Mouse (Mus musculus): ENCODE data around the gene Nfatc2. TPM values are rescaled to one million over a fixed set of nuclear protein-coding genes. Genes with fewer than 3 reads are reported as not detected.

The Nfatc2 gene
- polyA plus RNA-seq (2015; fragmentation: Nextera tagmentation; extraction: Ambion mirVana) = 9.7 and 10.5 TPM in 2 replicates

DNA sequence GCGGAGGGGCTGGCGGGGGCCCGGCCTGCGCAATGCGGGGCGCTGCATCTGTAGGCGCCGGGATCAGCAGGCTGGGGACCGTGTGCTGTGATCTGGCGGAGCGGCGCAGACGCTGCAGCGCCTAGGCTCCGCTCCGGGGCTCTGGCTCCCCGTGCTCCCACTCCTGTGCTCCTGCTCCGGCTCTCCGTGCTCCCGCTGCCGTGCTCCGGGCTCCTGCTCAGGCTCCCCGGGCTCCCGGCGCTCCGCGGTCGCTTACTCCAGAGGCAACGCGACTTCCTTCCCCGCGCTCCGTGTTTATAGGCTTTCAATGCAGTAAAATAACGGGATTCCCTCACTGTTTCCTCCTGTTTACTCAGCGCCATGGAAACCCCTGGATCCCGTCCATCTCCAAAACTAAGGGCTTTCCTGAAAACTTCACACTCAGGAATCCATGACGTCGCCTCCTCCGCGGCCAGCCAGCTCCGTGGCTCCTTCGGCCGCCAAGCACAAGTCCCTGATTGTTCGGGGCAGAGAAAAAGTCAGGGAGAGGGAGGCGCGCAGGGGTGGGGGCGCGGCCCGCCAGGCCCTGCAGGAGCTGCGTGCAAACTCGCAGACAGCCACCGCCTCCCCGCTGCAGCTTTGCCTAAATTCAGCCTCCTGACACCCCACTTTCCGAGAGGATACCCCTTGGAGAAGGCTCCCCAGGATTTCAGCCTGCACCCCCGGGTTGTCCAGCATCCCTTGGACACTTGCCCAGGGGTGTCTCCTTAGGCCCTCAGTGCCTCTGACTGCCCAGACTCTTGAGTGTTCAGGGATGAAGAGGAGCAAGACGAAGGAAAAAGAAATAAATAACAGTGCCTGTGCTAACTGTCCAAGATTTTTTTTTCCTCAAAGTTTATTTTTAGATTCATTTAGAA lies at the start of gene Nfatc2:
TSS of gene Nfatc2 (minus strand) at position 167 of the 896 bp plus-strand sequence.
- Histone ChIP-seq H3K4me2 (peak within 1 kb of the TSS; percentile 94), H3K9me3 (replicated peaks) (no peaks in the 10 kb centered on the region), H3K9ac (peak within 1 kb of the TSS; percentile 62), H3K4me3 (peak within 1 kb of the TSS; percentile 55), H3K36me3 (no peaks in the 10 kb centered on the region), H3K4me1 (replicated peaks) (peaks cover 51% of the 10 kb centered on the region), H3K27me3 (peaks cover 28% of the 10 kb centered on the region), H3K27ac (peak within 1 kb of the TSS; percentile 35)
- peak; percentile 67 for ATAC-seq (replicated peaks; ENCODE audit: insufficient number of reproducible peaks, insufficient read depth, low FRiP score, low read depth)
- WGBS = 2% methylated on average over 48 of the region's 56 CpGs

DNA sequence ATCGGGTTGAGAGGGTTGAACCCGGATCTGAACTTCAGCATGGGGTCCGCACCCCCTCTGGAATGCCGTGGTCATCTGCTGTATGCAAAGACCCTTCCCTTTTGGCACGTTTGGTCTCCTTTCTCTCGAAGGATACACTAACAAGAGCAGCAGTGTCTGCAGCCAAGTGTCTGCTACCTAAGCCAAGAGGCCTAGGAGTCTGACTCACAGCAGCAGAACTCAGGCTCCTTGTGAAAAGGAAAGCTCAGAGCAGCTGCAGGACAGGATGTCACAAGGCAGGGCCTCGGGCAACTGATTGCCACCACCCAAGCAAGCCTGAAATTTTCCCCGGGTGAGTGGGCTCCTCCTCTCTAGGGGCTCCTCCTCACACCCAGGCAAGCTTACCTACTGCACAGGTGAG lies 46.7 kb upstream of the Nfatc2 start:
- Histone ChIP-seq H3K9me3 (replicated peaks) (no peaks in the 10 kb centered on the region), H3K4me2 (no peak overlapping the region), H3K4me1 (replicated peaks) (no peaks in the 10 kb centered on the region), H3K27ac (no peak overlapping the region), H3K36me3 (peaks cover 3% of the 10 kb centered on the region; the same call in 1 of the 2 replicates), H3K4me3 (no peak overlapping the region), H3K9ac (no peak overlapping the region), H3K27me3 (peaks cover 21% of the 10 kb centered on the region)
- 58% methylated on average over 8 of the region's 8 CpGs for WGBS
- ATAC-seq (replicated peaks; ENCODE audit: insufficient number of reproducible peaks, insufficient read depth, low FRiP score, low read depth) = no peak

DNA sequence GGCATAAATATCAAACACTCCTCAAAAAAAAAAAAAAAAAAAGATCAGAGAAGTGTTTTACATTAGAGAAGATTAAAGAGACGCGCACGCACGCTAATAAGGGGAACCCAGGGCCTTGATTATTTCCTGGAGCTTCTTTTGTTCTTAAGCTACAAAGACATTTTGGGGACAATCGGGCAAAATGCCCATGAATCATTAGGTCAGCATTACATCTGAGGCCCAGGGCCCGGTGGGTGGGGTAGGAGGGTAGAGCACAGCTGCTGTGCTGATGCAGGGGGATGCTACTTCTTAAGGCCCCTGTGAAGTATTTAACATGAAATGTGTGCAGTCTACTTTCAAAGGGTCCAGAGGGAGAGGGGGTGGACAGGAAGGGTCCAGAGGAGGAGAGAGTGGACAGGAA lies 43.4 kb upstream of the Nfatc2 start:
- Histone ChIP-seq H3K9me3 (replicated peaks) (no peaks in the 10 kb centered on the region), H3K4me1 (replicated peaks) (no peaks in the 10 kb centered on the region), H3K4me3 (no peak overlapping the region), H3K9ac (no peak overlapping the region), H3K27me3 (peaks cover 26% of the 10 kb centered on the region), H3K36me3 (peaks cover 6% of the 10 kb centered on the region; the same call in 1 of the 2 replicates), H3K27ac (no peak overlapping the region), H3K4me2 (no peak overlapping the region)
- ATAC-seq (replicated peaks; ENCODE audit: insufficient number of reproducible peaks, insufficient read depth, low FRiP score, low read depth) = no peak
- WGBS = 88% methylated on average over 6 of the region's 6 CpGs

DNA sequence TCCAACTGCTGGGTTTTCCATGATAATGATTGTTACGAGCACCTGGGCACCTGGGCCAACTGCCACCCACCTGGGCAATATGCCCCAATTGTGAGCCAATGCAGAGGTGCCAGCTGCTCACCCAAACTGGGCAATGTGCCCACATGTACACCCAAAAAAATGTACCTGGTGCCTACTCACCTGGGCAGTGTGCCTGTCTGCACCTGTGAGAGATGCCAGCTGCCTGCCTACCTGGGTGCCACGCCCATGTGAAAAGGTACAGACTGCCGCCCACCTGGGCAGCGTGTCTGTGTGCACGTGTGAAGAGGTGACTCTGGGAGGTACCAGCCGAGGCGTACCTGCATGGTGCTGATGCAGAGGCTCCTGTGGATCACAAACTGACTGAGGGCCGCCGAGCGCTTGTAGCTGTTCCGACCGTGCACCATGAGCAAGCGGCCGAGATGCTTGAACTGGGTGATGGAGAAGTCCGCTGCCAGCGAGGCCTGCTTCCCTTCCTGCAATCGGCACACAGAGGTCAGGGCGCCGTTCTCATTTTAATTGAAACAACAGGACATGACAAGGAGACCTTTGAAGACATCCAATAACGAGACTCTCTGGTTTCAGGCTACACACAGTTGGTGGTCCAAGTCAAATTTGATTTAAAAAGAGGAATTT lies 42.2 kb upstream of the Nfatc2 start:
- ATAC-seq (replicated peaks; ENCODE audit: insufficient number of reproducible peaks, insufficient read depth, low FRiP score, low read depth) = no peak
- WGBS = 85% methylated on average over 20 of the region's 20 CpGs
- no peak overlapping the region for H3K4me2 ChIP-seq
- peaks cover 6% of the 10 kb centered on the region; the same call in 1 of the 2 replicates for H3K36me3 ChIP-seq
- no peak overlapping the region for H3K4me3 ChIP-seq
- H3K4me1 ChIP-seq (replicated peaks) = no peaks in the 10 kb centered on the region
- no peak overlapping the region for H3K9ac ChIP-seq
- H3K27ac ChIP-seq = no peak overlapping the region
- H3K9me3 ChIP-seq (replicated peaks) = no peaks in the 10 kb centered on the region
- peaks cover 26% of the 10 kb centered on the region; the same call in 1 of the 2 replicates for H3K27me3 ChIP-seq

DNA sequence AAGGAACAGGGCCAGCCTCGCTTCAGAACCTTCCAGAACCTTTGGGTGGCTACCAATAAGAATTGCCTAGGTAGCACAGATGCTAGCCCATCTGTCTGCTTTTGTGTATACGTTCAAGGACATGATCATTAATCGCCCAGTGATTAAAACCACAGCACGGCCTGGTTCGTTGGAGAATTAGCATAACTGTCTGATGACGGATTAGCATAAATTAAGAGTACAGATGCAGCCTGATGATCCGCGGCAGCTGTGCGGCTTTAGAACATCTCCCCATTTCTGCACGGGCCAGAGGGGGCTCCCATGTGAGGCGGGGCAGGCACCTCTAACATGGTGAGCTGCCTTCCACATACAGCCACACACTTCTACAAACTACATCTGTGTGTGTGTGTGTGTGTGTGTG lies 40.7 kb upstream of the Nfatc2 start:
- Histone ChIP-seq H3K9me3 (replicated peaks) (no peaks in the 10 kb centered on the region), H3K9ac (no peak overlapping the region), H3K4me3 (no peak overlapping the region), H3K4me2 (no peak overlapping the region), H3K4me1 (replicated peaks) (no peaks in the 10 kb centered on the region), H3K27me3 (peaks cover 40% of the 10 kb centered on the region), H3K27ac (no peak overlapping the region), H3K36me3 (0 out of 2 replicates have a peak, but pooled peaks cover 6% of the 10 kb centered on the region)
- ATAC-seq (replicated peaks; ENCODE audit: insufficient number of reproducible peaks, insufficient read depth, low FRiP score, low read depth) = no peak
- 82% methylated on average over 11 of the region's 11 CpGs for WGBS

DNA sequence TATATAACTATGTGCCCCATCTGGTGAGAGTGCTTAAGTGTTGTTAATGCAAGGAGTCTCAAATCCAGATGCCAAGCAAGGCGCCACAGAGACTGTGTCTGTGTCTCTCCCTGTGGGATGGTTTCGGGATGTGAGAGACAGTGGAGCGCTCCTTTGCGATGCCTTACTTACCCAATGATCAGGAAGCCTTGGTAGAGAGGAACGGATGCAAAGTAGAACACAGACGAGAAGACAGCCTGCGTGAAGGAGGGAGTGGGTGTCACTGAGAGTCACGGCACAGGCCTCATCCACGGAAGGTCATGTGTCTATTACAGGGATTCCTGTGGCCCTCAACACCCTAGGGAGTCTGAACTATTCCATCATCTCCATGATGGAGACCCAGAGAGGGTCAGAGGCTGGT lies 39.0 kb upstream of the Nfatc2 start:
- no peak overlapping the region for H3K27ac ChIP-seq
- H3K4me2 ChIP-seq = no peak overlapping the region
- H3K9ac ChIP-seq = no peak overlapping the region
- WGBS = 92% methylated on average over 9 of the region's 9 CpGs
- 0 out of 2 replicates have a peak, but pooled peaks cover 6% of the 10 kb centered on the region for H3K36me3 ChIP-seq
- H3K4me1 ChIP-seq (replicated peaks) = no peaks in the 10 kb centered on the region
- H3K27me3 ChIP-seq = peaks cover 52% of the 10 kb centered on the region
- H3K4me3 ChIP-seq = no peak overlapping the region
- no peaks in the 10 kb centered on the region for H3K9me3 ChIP-seq (replicated peaks)
- no peak for ATAC-seq (replicated peaks; ENCODE audit: insufficient number of reproducible peaks, insufficient read depth, low FRiP score, low read depth)

DNA sequence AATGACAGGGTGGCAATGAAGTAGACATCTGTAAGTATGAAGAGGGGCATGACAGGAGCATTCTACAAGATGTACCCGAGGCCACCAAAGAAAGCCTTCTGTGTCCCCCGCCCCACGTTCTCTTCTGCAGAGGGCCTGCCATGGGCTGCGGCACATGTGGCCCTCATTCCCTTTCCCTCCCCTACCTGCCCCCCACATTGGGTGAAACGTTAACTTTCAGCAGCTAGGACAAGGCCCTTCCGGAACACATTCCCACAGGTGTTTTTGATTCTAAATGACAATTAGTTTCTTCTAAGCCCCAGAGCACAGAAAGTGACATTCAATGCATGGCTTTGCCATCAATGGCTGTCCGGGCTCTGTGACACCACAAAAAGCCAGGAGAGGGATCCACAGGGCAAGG lies 33.4 kb upstream of the Nfatc2 start:
- no peak for ATAC-seq (replicated peaks; ENCODE audit: insufficient number of reproducible peaks, insufficient read depth, low FRiP score, low read depth)
- Histone ChIP-seq H3K4me2 (no peak overlapping the region), H3K9me3 (replicated peaks) (no peaks in the 10 kb centered on the region), H3K4me3 (no peak overlapping the region), H3K27me3 (peaks cover 59% of the 10 kb centered on the region), H3K27ac (no peak overlapping the region), H3K36me3 (no peaks in the 10 kb centered on the region), H3K4me1 (replicated peaks) (peaks cover 24% of the 10 kb centered on the region), H3K9ac (no peak overlapping the region)
- WGBS = 64% methylated on average over 7 of the region's 7 CpGs

DNA sequence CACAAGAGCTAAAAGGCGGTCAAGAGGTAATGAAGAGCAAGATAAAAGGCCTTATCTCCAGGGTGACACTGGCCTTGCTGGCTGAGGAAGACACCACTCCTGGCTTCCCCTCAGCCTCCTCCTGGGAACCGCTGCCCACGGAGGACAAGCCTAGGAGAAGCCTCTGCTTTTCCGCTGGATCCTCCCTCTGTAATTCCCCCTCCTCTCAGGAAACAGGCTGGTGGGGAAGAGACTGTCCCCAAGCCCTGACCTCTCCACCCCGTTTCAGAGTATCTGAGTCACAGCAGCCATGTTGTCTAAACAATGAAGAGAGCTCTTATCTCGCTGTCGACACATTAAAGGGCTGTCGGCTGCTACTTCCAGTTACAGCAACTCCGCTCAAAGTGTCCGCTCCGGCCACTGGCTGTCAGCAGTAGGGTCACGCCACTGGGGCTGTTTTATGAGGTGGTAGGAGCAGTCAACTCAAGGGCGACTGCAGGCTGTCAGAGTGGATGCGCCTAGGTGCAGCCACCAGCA lies 31.9 kb upstream of the Nfatc2 start:
- no peaks in the 10 kb centered on the region for H3K9me3 ChIP-seq (replicated peaks)
- no peak overlapping the region for H3K9ac ChIP-seq
- WGBS = 11% methylated on average over 14 of the region's 14 CpGs
- H3K36me3 ChIP-seq = no peaks in the 10 kb centered on the region
- H3K27me3 ChIP-seq = peaks cover 54% of the 10 kb centered on the region
- H3K27ac ChIP-seq = peak overlapping the region; percentile 46
- H3K4me1 ChIP-seq (replicated peaks) = peaks cover 27% of the 10 kb centered on the region
- ATAC-seq (replicated peaks; ENCODE audit: insufficient number of reproducible peaks, insufficient read depth, low FRiP score, low read depth) = peak; percentile 72
- peak overlapping the region; percentile 49 for H3K4me2 ChIP-seq
- no peak overlapping the region for H3K4me3 ChIP-seq

DNA sequence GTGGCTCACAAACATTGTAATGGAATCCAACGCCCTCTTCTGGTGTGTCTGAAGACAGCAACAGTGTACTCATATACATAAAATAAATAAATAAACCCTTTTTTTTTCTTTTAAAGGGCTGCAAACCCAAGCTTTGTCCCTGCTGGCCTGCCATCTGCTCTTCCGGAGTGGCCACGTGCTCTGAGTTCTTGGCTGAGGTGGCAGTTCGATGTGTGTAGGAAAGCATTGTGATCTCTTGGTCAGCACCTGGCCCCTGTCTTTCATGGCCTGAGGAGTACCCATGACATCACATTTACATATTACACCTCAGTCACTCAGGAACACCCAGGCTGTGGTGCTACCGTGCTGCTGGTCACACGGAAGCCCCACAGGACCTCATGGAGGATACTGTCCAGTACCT lies 31.1 kb upstream of the Nfatc2 start:
- H3K4me3 ChIP-seq = no peak overlapping the region
- H3K9me3 ChIP-seq (replicated peaks) = no peaks in the 10 kb centered on the region
- no peak overlapping the region for H3K9ac ChIP-seq
- no peak overlapping the region for H3K4me2 ChIP-seq
- WGBS = 64% methylated on average over 6 of the region's 6 CpGs
- H3K36me3 ChIP-seq = no peaks in the 10 kb centered on the region
- H3K27me3 ChIP-seq = peaks cover 46% of the 10 kb centered on the region
- peaks cover 29% of the 10 kb centered on the region for H3K4me1 ChIP-seq (replicated peaks)
- no peak overlapping the region for H3K27ac ChIP-seq
- no peak for ATAC-seq (replicated peaks; ENCODE audit: insufficient number of reproducible peaks, insufficient read depth, low FRiP score, low read depth)

DNA sequence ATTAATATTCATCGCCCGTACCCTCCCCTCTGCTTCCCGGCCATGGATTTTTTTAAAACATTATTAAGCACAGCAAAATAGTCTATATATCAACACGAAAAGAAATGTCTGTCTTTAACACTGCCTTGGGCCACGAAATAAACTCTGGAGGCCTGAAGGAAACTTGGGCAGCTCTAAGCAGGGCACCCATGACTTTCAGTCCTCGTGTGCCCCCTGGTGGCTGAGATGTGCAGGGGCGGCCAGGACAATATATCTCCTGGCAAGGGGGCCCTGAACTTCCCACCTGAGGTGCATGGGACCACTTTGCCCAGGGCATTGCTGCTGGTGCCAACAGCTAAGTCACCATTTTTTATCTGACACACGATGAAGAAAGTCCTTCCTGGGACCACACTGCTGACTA lies 27.3 kb upstream of the Nfatc2 start:
- Histone ChIP-seq H3K36me3 (no peaks in the 10 kb centered on the region), H3K27ac (no peak overlapping the region), H3K4me2 (no peak overlapping the region), H3K9me3 (replicated peaks) (0 out of 2 replicates have a peak, but pooled peaks cover 4% of the 10 kb centered on the region), H3K4me3 (no peak overlapping the region), H3K27me3 (peaks cover 24% of the 10 kb centered on the region), H3K9ac (no peak overlapping the region), H3K4me1 (replicated peaks) (peaks cover 17% of the 10 kb centered on the region)
- peak; percentile 40; the same call in 1 of the 2 replicates for ATAC-seq (replicated peaks; ENCODE audit: insufficient number of reproducible peaks, insufficient read depth, low FRiP score, low read depth)
- WGBS = 28% methylated on average over 8 of the region's 8 CpGs
